Mouse (Mus musculus) kidney, postnatal 14 days (tissue): Measurements from ENCODE around the gene Rac3.
"Not testable (repeated sequence)": the region's sequence is repeated elsewhere in the genome, so short reads cannot be mapped to it uniquely, and the experiment has no call there.

Source experiments
- DNase-seq: peaks from one replicate; pipeline ENCODE4 v3.0.0; 2022; ENCODE audit warnings: mixed read lengths

Rac3 gene

GRCm38 (mm10) chr11:120721124-120722066, at the start of gene Rac3:
TSS of gene Rac3 (plus strand) at chr11:120721470.
- peak; percentile 83 for DNase-seq

DNA sequence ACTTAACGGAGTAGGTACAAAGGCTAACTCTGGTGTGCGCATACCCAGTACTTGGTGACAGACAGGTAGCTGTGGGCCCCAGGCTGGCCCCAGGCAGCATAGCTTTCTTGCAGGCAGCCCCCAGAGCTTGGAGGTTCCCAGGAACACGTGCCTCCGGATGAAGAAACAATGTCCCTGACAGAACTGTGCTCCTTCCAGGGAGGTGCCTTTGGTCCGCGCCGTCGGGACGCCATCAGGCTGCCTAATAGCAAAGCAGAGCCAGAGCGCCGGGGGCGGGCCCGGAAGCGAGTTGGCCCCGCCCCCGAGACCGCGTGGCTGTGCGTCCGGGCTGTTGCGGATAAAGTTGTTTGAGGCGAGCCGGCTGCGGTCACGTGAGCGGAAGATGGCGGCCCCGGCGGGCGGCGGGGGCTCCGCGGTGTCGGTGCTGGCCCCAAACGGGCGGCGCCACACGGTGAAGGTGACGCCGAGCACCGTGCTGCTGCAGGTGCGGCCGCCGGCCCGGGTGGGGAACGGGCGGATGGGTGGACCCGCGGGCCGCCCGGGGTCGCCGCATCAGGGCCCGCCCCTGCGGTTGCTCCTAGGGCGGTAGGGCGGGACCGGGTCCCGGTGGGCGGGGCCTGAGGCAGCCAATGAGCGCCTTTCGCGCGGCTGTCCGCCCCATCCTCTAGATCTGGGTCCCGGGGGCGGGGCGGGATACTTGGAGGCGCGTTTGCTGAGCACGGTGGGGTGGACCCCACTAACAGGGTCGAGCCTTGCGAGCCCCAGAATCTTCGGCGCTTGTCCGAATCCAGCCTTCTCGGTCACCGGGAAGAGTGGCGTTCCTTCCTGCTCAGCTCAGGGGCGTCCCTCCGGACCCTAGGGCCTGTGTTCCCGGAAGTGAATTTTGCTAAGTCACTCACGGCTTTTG, 48.3 kb upstream of the Rac3 start, which contains the start of gene Aspscr1:
Aspscr1 (plus strand) TSS at position 287 of the 907 bp plus-strand sequence.
- DNase-seq, result peak; percentile 98

- DNase-seq, result no peak
These were observed 47.6 kb upstream of the Rac3 start for GRCm38 (mm10) chr11:120673594-120674122.

- DNase-seq, result not testable (repeated sequence)
These were observed 45.4 kb upstream of the Rac3 start for GRCm38 (mm10) chr11:120675875-120676274.

- DNase-seq, result no peak
These were observed 44.3 kb upstream of the Rac3 start for GRCm38 (mm10) chr11:120676951-120677350.

DNA sequence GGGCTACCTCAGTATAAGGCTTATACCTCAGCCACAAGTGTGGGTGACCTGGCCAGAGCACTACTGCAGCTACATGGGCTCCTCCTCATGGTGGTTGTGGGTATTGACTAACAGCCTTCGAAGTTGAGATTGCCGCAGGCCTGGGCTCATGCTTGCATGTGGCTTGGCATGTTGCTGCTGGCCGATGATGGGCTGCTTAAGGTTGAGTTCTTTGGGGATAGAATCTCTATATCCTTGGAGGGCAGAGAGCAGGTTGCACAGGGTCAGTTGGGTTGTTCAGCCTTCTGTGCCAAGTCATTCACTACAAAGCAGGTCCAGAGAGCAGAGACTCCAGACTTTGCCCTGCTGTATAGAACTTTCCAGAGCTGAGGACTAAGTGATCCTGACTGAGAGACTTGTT, 41.4 kb upstream of the Rac3 start:
- DNase-seq, result peak; percentile 75

- no peak for DNase-seq
These were observed 38.6 kb upstream of the Rac3 start for GRCm38 (mm10) chr11:120682683-120683082.

GRCm38 (mm10) chr11:120683536-120683935, 37.7 kb upstream of the Rac3 start:
- no peak for DNase-seq

DNA sequence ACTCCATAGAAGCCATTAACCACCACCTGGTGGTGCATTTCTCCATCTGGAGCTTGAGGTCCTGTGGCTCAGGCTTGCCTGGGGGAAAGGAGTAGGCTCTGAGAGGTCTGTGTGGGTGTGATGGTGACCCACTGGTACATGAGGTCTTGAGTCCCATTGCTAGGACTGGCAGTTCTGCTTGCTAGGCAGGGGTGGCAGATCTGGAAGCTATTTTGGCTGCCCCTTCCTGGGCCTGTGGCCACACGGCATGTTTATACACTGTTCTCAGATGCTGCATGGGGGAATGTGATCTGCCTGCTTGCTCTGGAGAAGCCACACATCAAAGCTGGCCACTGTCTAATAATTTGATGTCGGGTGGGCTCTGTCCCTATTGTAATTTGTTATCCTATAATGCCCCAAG, 37.2 kb upstream of the Rac3 start:
- DNase-seq, result no peak

GRCm38 (mm10) chr11:120684660-120685059, 36.6 kb upstream of the Rac3 start:
- no peak for DNase-seq

DNA sequence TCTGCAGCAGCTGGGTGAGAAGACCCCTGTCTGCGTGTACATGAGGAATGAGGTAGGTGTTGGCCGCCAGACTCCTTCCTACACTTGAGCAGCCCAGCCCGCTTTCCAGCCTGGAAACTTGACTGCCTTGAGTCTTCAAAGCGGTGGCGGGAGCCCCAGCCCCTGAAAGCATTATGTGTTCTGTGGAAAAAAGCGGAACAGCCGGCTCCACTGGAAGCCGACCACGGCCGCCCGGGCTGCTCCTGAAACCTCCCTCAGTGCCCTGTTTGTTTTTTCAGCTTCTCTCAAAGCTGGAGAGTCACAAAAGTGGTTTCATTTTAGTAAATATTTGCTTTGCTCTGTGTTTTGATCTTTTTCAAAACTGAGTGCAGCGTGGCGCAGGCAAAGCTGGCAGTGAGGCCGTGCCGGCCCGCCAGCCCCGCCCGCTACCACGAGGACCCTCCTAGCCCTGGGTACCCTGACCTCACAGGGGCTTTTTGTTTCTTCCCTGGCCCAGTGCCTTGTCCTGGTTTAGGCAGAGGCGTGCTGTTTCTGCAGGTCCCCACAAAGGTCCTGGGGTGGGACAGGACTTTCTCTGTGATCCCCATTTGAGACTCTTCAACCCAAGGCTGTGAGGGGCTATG, 34.5 kb upstream of the Rac3 start:
- DNase-seq, result no peak

GRCm38 (mm10) chr11:120689365-120689764, 31.9 kb upstream of the Rac3 start:
- no peak for DNase-seq

DNA sequence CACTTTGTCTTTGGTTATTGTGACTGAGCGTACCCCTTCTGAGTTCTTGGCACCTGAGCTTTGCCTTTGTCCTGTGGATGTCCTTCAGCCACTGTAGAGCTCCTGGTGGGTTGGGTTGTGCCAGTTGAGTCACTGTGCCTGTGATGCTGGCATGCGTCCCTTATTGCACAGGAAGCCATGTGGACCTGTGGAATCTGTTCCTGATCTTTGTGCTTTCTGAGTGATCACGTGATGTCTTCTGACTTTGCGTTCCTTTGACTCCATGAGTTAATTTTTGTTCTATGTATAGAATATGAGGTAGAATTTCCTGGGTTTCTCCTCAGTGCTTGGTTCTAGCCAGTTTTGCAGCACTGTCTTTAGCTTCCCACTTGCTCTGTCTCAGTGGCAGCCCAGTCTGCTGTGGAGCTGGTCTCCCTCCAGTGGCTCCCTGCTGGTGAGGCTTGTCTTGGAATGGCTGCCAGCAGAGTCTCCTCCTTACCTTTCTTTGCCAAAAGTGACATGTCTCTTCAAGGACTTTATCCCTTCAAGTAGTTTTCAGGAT, 28.7 kb upstream of the Rac3 start:
- peak; percentile 62 for DNase-seq

GRCm38 (mm10) chr11:120693461-120693860, 27.8 kb upstream of the Rac3 start:
- no peak for DNase-seq

DNA sequence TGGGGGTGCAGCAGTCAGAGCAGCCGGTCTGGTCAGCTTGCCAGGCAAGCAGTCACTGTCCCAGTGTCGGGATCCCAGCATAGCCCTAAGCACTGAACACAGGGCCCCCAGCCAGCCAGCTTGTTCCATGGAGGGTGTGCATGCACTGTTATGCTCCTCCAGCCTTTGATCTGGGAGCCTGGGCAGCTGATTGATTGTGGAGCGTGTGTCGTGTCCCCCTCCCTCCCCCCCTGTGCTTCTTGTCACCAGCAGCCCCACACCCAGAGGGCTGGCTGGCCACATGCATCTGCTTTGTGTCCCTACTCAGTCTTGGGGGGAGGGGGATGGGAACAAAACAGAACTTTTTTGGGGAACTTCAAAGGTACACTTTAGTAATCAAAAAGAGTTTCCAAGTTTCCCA, 26.1 kb upstream of the Rac3 start:
- DNase-seq, result no peak

DNA sequence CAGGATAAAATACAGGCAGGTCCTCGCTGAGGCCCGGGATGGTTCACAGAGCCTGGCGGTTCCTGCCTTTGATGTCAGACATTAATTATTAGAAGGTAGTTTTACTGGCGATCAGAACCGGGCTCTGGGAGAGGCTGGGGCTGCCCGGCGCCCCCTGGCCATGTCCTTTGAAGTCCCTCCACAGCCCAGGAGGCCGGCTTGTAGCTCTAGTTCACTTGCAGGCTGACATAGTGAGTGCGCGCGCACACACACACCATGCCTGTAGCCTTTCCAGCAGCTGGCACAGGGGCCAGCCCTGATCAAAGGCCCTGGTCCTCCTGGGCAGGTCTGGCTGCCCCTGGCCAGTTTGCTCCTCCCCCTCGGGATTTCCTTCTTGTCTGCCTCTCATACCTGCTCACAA, 25.6 kb upstream of the Rac3 start:
- peak; percentile 79 for DNase-seq

GRCm38 (mm10) chr11:120696568-120696967, 24.7 kb upstream of the Rac3 start:
- no peak for DNase-seq

GRCm38 (mm10) chr11:120697741-120698140, 23.5 kb upstream of the Rac3 start:
- peak; percentile 57 for DNase-seq

DNA sequence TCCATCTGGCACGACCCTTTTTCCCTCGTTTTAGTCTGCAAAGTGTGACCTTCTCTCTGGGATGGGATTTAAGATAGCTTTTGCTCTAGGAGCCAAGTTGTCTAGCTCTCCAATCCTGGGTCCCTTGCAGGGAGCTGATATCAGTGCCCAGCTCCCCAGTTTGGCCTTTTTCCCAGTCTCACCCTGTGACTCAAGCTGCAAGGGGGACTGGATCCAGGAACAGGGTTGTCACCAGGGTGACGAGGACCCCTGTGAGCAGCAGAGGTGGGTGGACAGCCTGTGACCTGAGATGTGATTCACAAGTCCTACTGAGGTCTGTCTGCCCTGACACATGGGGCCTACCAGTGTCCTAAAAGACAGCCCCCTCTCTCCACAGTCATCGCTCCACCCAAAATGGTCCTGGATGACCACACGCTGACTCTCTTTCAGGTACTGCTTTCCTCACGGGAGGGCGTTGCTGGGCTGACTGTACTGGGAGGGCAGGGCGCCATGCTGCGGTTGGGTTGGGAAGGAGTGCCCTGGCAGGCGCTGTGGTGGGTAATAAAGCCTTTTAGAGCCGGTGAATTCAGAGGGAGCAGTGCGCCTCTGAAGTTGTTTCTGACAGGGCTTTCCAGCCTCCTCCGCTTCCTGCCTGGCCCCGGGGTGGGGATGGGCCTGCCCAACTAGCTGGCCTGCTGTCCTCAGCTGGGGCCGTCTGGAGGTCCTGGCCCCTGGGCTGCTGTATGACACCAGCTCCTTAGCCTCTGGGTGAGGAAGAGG, 17.4 kb upstream of the Rac3 start:
- no peak for DNase-seq

- DNase-seq, result no peak
These were observed 16.6 kb upstream of the Rac3 start for GRCm38 (mm10) chr11:120704486-120705325.

DNA sequence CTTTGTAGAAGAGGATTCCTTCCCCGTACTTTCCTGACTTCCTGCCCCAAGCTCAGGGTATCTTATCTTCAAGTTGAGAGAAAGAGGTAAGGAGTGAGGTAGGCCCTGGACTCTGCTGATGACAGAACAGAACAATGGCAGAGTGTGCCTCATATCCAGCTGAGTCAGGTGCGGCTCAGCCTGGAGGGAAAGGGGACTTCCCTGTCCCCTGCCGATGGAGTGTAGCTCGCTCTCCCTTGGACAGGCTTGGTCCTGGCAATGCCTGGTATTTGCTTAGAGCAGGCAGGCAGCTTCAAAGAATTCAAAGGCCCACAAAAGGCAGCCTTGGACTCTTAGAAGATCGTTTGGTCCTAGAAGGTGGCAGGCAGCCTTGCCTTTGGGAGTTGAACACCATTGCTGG, 15.2 kb upstream of the Rac3 start:
- DNase-seq, result no peak
